Mouse (Mus musculus) heart, postnatal 0 days (tissue): Measurements from ENCODE around the gene Tmem151b. TPM values are rescaled to one million over a fixed set of nuclear protein-coding genes. Genes with fewer than 3 reads are reported as not detected.

Source experiments
- ATAC-seq: fragments of 200-750 bp; cut with Nextera tagmentation; 2 replicates; pipeline ENCODE4 v1.8.0; 2017; ENCODE audit warnings: low read depth, moderate number of reproducible peaks, moderate library complexity; ENCODE audit not compliant: insufficient read depth
- DNase-seq: peaks from one replicate; pipeline ENCODE4 v3.0.0-alpha.2; 2016; ENCODE audit warnings: low spot score
- H3K27ac ChIP-seq: fragments of 300-500 bp; sonication (generic); 2 replicates; pipeline ENCODE4 v1.5.1; 2014; ENCODE audit warnings: low read depth, mild to moderate bottlenecking
- H3K27me3 ChIP-seq: fragments of 300-500 bp; sonication (generic); 2 replicates; pipeline ENCODE4 v1.6.1; 2014; ENCODE audit warnings: low read length, mixed read lengths; ENCODE audit not compliant: control insufficient read depth, insufficient read depth
- H3K36me3 ChIP-seq: fragments of 300-500 bp; sonication (generic); replicated peaks from 2 replicates; pipeline ENCODE4 v1.6.1; 2014; ENCODE audit warnings: low read length, mixed read lengths; ENCODE audit not compliant: control insufficient read depth, insufficient read depth
- H3K4me1 ChIP-seq: fragments of 300-500 bp; sonication (generic); 2 replicates; pipeline ENCODE4 v1.6.1; 2014; ENCODE audit warnings: antibody characterized with exemption; ENCODE audit not compliant: control insufficient read depth, insufficient read depth
- H3K4me2 ChIP-seq: fragments of 300-500 bp; sonication (generic); 2 replicates; pipeline ENCODE4 v1.6.1; 2014; ENCODE audit warnings: low read depth, mild to moderate bottlenecking, low read length, moderate library complexity
- H3K4me3 ChIP-seq: fragments of 300-500 bp; sonication (generic); 2 replicates; pipeline ENCODE4 v1.5.1; 2014; ENCODE audit warnings: low read depth, low read length
- H3K9ac ChIP-seq: fragments of 300-500 bp; sonication (generic); replicated peaks from 2 replicates; pipeline ENCODE4 v1.6.1; 2014; ENCODE audit warnings: low read depth, low read length, mixed read lengths
- H3K9me3 ChIP-seq: fragments of 300-500 bp; sonication (generic); replicated peaks from 2 replicates; pipeline ENCODE4 v1.6.1; 2016; ENCODE audit warnings: low read length; ENCODE audit not compliant: control insufficient read depth
- CTCF ChIP-seq: IDR thresholded peaks from 2 replicates; pipeline ENCODE4 v1.5.1; 2016; ENCODE audit warnings: antibody characterized with exemption, control low read depth, low read depth
- EP300 ChIP-seq: IDR thresholded peaks from 2 replicates; pipeline ENCODE4 v1.6.1; 2016; ENCODE audit warnings: antibody characterized with exemption, low read depth
- WGBS: fragments of 180-500 bp; shearing (Covaris S2); extraction: QIAGEN DNeasy Blood & Tissue Kit; methylation state at CpG from one replicate; pipeline ENCODE4 v1.1.7; 2014; 5-methylcytosine and 5-hydroxymethylcytosine counted together
- polyA plus RNA-seq: library from polyadenylated mRNA; unstranded; fragments of >200 nt; fragmentation: Nextera tagmentation; extraction: Ambion mirVana; gene quantifications from 2 replicates; pipeline ENCODE4 v1.2.1, GENCODE M21; 2015
- total RNA-seq: library from RNA; depleted of rRNA; stranded (reverse); fragments of >200 nt; gene quantifications from 2 replicates; pipeline ENCODE4 v1.2.3, GENCODE M21; 2014; ENCODE audit warnings: low replicate concordance; rRNA removed

Gene Tmem151b
- total and polyA plus RNA-seq, 2 experiments from 2014 or later, result 0.04 to 0.95 TPM

DNA sequence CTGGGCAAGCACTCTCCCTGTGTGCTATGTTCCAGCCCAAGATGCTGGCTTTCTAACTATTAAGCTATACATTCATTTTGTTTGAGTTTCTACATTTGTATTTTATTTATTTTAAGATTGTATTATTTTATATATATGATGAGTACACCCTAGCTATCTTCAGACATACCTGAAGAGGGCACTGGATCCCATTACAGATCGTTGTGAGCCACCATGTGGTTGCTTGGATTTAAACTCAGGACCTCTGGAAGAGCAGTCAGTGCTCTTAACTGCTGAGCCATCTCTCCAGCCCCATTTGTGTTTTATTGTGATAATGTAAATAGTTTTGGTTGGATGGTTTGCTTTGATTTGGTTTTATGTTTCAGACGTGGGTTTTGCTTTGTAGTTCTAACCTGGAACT is 50.0 kb downstream of the Tmem151b start:
- 57% methylated on average over 2 of the region's 2 CpGs for WGBS
- Histone ChIP-seq H3K9me3 (no peaks in the 10 kb centered on the region), H3K27me3 (no peaks in the 10 kb centered on the region), H3K4me3 (no peak overlapping the region), H3K27ac (no peak overlapping the region), H3K4me2 (no peak overlapping the region), H3K4me1 (peaks cover 18% of the 10 kb centered on the region; the same call in 1 of the 2 replicates), H3K9ac (no peak overlapping the region), H3K36me3 (no peaks in the 10 kb centered on the region)
- DNase-seq, result no peak
- ATAC-seq, result no peak
- TF ChIP-seq CTCF (no peak), EP300 (no peak)

- DNase-seq (peak; percentile 35), ATAC-seq (peak; percentile 82)
- peaks cover 18% of the 10 kb centered on the region; the same call in 1 of the 2 replicates for H3K4me1 ChIP-seq
- no peaks in the 10 kb centered on the region for H3K36me3 ChIP-seq
- 47% methylated on average over 13 of the region's 13 CpGs for WGBS
- no peak overlapping the region for H3K4me2 ChIP-seq
- no peaks in the 10 kb centered on the region for H3K9me3 ChIP-seq
- H3K4me3 ChIP-seq, result no peak overlapping the region
- no peaks in the 10 kb centered on the region for H3K27me3 ChIP-seq
- H3K9ac ChIP-seq, result no peak overlapping the region
- H3K27ac ChIP-seq, result no peak overlapping the region
- TF ChIP-seq CTCF (no peak), EP300 (no peak)
Observed at GRCm38 (mm10) chr17:45498397-45498796, 51.1 kb downstream of the Tmem151b start.

DNA sequence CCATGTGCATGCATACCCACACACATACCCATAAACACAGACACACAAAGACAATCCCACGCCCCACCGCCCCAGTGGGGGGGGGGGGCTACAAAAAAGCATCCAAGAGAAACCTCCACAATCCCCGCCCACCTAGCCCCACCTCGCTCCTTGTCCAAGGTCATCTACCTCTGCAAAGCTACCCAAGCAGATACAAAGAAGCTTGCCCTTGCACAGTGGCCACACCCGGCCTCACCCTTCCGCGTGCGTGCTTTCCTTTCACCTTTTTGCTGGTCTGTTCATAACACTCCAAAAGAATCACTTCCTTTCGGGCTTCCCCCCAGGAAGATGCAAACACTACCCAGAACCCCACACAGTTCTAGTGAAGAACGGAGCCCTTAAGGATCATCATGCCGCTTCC is 54.1 kb downstream of the Tmem151b start:
- no peak for ATAC-seq
- DNase-seq, result no peak
- no peak for TF ChIP-seq CTCF
- WGBS, result 76% methylated on average over 11 of the region's 11 CpGs
- H3K9me3 ChIP-seq, result no peaks in the 10 kb centered on the region
- no peak overlapping the region for H3K27ac ChIP-seq
- no peak overlapping the region for H3K4me2 ChIP-seq
- H3K9ac ChIP-seq, result no peak overlapping the region
- no peak overlapping the region for H3K4me3 ChIP-seq
- 0 out of 2 replicates have a peak, but pooled peaks cover 7% of the 10 kb centered on the region for H3K4me1 ChIP-seq
- no peaks in the 10 kb centered on the region for H3K36me3 ChIP-seq
- H3K27me3 ChIP-seq, result no peaks in the 10 kb centered on the region

Other genes starting within 250 kb of the Tmem151b start
- gene Cdc5l, start 115.9 kb downstream of the Tmem151b start, total RNA-seq, result 16.5 and 19.6 TPM in 2 replicates
- gene Cdc5l, start 115.9 kb downstream of the Tmem151b start, polyA plus RNA-seq, result 31.5 and 35.8 TPM in 2 replicates
- not detected in 2 replicates for gene Spats1, start 74.3 kb downstream of the Tmem151b start, total RNA-seq
- 1.0 TPM in 2 replicates for gene Spats1, start 74.3 kb downstream of the Tmem151b start, polyA plus RNA-seq
- 25.6 and 33.7 TPM in 2 replicates for gene Aars2, start 42.8 kb downstream of the Tmem151b start, total RNA-seq
- gene Aars2, start 42.8 kb downstream of the Tmem151b start, polyA plus RNA-seq, result 13.9 and 15.0 TPM in 2 replicates
- not detected in 2 replicates for gene Tcte1, start 26.2 kb downstream of the Tmem151b start, total RNA-seq
- 0.11 TPM in 1 of 2 replicates, not detected in the other for gene Tcte1, start 26.2 kb downstream of the Tmem151b start, polyA plus RNA-seq
- gene Nfkbie, start 6.0 kb upstream of the Tmem151b start, total RNA-seq, result 1.2 and 3.0 TPM in 2 replicates
- gene Nfkbie, start 6.0 kb upstream of the Tmem151b start, polyA plus RNA-seq, result 1.7 and 1.9 TPM in 2 replicates
- 87.8 and 137 TPM in 2 replicates for gene Slc35b2, start 14.2 kb upstream of the Tmem151b start, total RNA-seq
- 64.8 and 68.3 TPM in 2 replicates for gene Slc35b2, start 14.2 kb upstream of the Tmem151b start, polyA plus RNA-seq
- 716 and 846 TPM in 2 replicates for gene Hsp90ab1, start 23.6 kb upstream of the Tmem151b start, total RNA-seq
- 756 and 767 TPM in 2 replicates for gene Hsp90ab1, start 23.6 kb upstream of the Tmem151b start, polyA plus RNA-seq
- gene Slc29a1, start 49.9 kb upstream of the Tmem151b start, total RNA-seq, result 236 and 368 TPM in 2 replicates
- gene Slc29a1, start 49.9 kb upstream of the Tmem151b start, polyA plus RNA-seq, result 105 and 107 TPM in 2 replicates
- gene Mymx, start 52.4 kb upstream of the Tmem151b start, total RNA-seq, result not detected in 2 replicates
- gene Mymx, start 52.4 kb upstream of the Tmem151b start, polyA plus RNA-seq, result not detected in 2 replicates
- gene Capn11, start 109.6 kb upstream of the Tmem151b start, total RNA-seq, result 0.43 and 0.76 TPM in 2 replicates
- not detected in 2 replicates for gene Capn11, start 109.6 kb upstream of the Tmem151b start, polyA plus RNA-seq
- 34.7 and 98.0 TPM in 2 replicates for gene Mrpl14, start 136.6 kb upstream of the Tmem151b start, total RNA-seq
- 152 and 162 TPM in 2 replicates for gene Mrpl14, start 136.6 kb upstream of the Tmem151b start, polyA plus RNA-seq
- 79.1 and 81.5 TPM in 2 replicates for gene Tmem63b, start 137.2 kb upstream of the Tmem151b start, total RNA-seq
- 45.9 and 53.2 TPM in 2 replicates for gene Tmem63b, start 137.2 kb upstream of the Tmem151b start, polyA plus RNA-seq
- not detected in 2 replicates for gene 1600014C23Rik, start 184.2 kb upstream of the Tmem151b start, total RNA-seq
- gene 1600014C23Rik, start 184.2 kb upstream of the Tmem151b start, polyA plus RNA-seq, result 0.25 TPM in 1 of 2 replicates, not detected in the other